Mouse (Mus musculus) cerebellum, adult 2 months (tissue): Measurements from ENCODE around the gene Ltbp2. TPM values are rescaled to one million over a fixed set of nuclear protein-coding genes. Genes with fewer than 3 reads are reported as not detected.

Source experiments
- DNase-seq, 2 experiments: peaks; one replicate each; pipeline ENCODE4 v3.0.0; 2021
- H3K27ac ChIP-seq: fragments of 200-500 bp; 2 replicates; pipeline ENCODE4 v1.5.1; 2012; ENCODE audit warnings: low read length, control low read depth, inconsistent platforms; ENCODE audit not compliant: insufficient read depth
- H3K27me3 ChIP-seq: fragments of 200-500 bp; 2 replicates; pipeline ENCODE4 v1.6.1; 2012; ENCODE audit warnings: inconsistent platforms, mild to moderate bottlenecking, low read length, moderate library complexity; ENCODE audit not compliant: control insufficient read depth, insufficient read depth
- H3K4me1 ChIP-seq: fragments of 200-500 bp; 2 replicates; pipeline ENCODE4 v1.6.1; 2011; ENCODE audit warnings: low read length; ENCODE audit not compliant: control insufficient read depth, insufficient read depth
- H3K4me3 ChIP-seq: fragments of 200-500 bp; replicated peaks from 2 replicates; pipeline ENCODE3; 2011; ENCODE audit warnings: mild to moderate bottlenecking, low read depth, low read length, control low read depth; ENCODE audit not compliant: insufficient read depth
- CTCF ChIP-seq: fragments of 200-500 bp; IDR thresholded peaks from 2 replicates; pipeline ENCODE4 v1.5.1; 2011; ENCODE audit warnings: low read depth, mild to moderate bottlenecking, control low read depth, low read length, moderate library complexity, borderline replicate concordance; ENCODE audit not compliant: insufficient read depth
- POLR2A ChIP-seq: fragments of 200-500 bp; IDR thresholded peaks from 2 replicates; pipeline ENCODE4 v1.6.1; 2011; ENCODE audit warnings: low read length, control low read depth, borderline replicate concordance; ENCODE audit not compliant: insufficient read depth
- WGBS: fragments of 180-500 bp; shearing (Covaris S2); methylation state at CpG from one replicate; pipeline ENCODE4 v1.1.7; 2018; 5-methylcytosine and 5-hydroxymethylcytosine counted together
- polyA plus RNA-seq: library from polyadenylated mRNA; depleted of rRNA; stranded (reverse); fragments of >200 nt; gene quantifications from 2 replicates; pipeline ENCODE4 v1.2.3, GENCODE M21; 2012

Ltbp2 gene
- polyA plus RNA-seq, 1 experiment, result 18.2 TPM

DNA sequence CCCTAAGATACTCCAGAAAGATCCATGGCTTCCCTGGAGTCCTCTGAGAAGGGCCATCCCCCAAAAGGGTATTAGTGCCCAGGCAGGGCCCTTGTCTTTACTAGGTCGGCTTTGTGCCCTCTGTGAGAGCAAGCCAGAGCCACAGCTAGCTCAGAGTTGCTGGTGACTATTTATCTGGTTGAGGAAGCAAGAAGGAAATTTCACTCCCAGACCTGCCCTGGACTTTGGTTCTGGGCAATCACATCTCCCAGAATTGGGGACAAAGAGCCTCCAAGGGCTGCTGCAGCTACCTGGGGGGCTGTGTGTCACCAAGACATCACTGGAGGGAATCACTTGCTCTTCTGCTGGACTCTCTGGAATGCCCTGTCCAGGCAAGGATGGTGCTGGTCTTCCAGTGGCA lies 70.3 kb downstream of the Ltbp2 start:
- Histone ChIP-seq H3K27me3 (no peaks in the 10 kb centered on the region), H3K4me1 (peaks cover 33% of the 10 kb centered on the region), H3K4me3 (no peak overlapping the region), H3K27ac (no peak overlapping the region)
- TF ChIP-seq CTCF, result no peak
- no peak for TF ChIP-seq POLR2A
- WGBS, result 84% methylated on average over 1 of the region's 1 CpGs
- DNase-seq, result no peak

DNA sequence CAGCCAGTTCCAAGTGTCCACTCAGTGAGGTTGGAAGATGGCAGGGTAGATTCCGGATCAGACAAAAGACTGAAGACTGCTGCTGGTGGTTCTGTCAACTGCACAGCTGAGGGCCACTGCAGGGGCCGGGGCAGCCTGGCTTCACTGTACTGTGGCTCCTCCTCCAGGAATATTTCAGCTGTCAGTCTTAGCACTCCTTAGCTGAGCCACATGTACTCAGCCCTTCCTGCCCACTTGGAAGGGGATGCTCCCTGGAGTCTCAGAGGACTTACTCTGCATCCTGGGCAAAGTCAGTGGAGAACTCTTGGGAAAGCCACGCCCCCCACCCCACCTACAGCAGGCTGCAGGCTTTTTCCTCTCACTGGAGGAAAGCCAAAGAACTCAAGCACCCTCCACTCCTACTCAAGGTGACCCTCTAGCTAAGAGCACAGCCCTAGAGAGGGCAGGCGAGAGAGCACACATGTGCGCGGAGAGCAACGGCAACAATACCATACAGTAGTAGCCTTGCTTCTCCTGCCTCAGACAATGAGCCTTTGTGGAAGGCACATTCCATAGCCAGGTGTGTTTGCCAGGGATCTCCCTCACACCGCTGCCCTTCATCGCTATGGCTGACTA lies 71.0 kb downstream of the Ltbp2 start:
- TF ChIP-seq CTCF (no peak), POLR2A (no peak)
- no peak overlapping the region for H3K4me3 ChIP-seq
- H3K27me3 ChIP-seq, result no peaks in the 10 kb centered on the region
- H3K27ac ChIP-seq, result no peak overlapping the region
- 73% methylated on average over 9 of the region's 9 CpGs for WGBS
- H3K4me1 ChIP-seq, result peaks cover 33% of the 10 kb centered on the region
- no peak for DNase-seq

DNA sequence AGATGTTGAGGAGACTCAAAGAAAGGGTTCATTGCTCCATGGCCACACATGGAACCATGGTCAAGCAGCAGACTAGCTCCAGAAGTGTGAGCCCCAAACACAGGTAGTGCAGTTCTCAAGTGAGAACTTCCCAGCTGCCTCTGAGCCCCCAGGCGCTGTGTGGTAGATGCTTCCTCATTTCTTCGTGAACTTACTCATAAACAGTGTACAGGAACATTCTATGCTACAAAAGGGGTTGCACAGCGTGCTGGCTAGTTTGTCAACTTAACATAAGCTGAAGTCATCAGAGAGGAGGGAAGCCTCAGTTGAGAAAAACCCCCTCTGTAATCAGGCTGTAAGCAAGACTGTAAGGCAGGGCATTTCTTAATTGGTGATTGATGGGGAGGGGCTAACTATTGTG lies 73.7 kb downstream of the Ltbp2 start:
- Histone ChIP-seq H3K27me3 (no peaks in the 10 kb centered on the region), H3K4me3 (no peak overlapping the region), H3K27ac (no peak overlapping the region), H3K4me1 (peaks cover 19% of the 10 kb centered on the region)
- DNase-seq, result no peak
- WGBS, result 95% methylated on average over 3 of the region's 3 CpGs
- TF ChIP-seq POLR2A, result no peak
- TF ChIP-seq CTCF, result no peak

DNA sequence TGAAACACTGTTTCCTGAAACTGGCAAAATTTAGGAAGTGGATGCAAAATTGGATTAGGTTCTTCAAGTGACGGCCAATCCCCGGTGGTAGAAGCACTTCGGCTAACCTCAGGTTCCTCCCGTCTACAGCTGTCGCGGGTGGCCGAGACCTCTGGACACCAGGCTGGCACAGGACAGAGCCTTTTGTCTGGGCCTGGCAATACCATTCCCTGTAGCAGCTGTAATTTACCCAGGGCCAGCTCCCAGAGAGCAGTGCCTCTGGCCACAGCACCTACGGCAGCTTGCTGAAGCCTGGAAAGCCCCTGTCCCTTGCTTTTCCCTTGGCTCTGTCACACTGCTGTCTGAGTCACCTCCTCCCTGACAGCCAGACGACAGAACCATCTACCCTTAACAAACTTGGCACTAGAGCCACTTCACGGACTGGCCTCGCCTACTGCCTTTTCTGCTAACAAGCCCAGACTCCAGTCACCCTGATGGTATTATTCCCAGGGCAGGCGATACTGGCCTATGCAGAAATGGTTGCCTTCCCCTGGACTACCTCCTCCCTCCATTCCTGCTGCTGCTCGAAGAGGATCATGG lies 74.7 kb downstream of the Ltbp2 start:
- 65% methylated on average over 13 of the region's 13 CpGs for WGBS
- Histone ChIP-seq H3K27me3 (no peaks in the 10 kb centered on the region), H3K4me1 (peaks cover 9% of the 10 kb centered on the region), H3K27ac (no peak overlapping the region), H3K4me3 (no peak overlapping the region)
- TF ChIP-seq CTCF (no peak), POLR2A (no peak)
- DNase-seq, result no peak

DNA sequence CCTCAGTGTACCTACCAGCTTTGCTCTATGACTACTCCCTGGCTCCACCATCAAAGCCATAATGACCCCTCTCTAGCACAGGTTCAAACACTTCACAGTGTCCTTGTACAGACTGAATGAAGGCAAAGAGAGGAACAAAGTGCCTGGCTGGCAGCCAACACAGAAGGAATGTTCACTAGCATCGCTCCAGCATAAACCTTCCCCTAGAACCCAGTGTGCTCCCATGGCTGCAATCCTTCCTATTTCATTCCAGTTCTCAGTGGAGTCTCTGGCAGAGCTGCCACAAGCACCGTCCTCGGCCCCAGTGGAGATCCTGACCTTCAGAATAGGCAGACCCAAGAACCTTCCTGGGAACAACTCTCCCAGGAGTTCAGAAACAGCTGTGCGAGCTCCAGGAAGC lies 75.9 kb downstream of the Ltbp2 start:
- peaks cover under 1% of the 10 kb centered on the region; the same call in 1 of the 2 replicates for H3K4me1 ChIP-seq
- TF ChIP-seq CTCF, result no peak
- no peak overlapping the region for H3K27ac ChIP-seq
- no peak for DNase-seq
- 47% methylated on average over 4 of the region's 4 CpGs for WGBS
- no peaks in the 10 kb centered on the region for H3K27me3 ChIP-seq
- H3K4me3 ChIP-seq, result no peak overlapping the region

DNA sequence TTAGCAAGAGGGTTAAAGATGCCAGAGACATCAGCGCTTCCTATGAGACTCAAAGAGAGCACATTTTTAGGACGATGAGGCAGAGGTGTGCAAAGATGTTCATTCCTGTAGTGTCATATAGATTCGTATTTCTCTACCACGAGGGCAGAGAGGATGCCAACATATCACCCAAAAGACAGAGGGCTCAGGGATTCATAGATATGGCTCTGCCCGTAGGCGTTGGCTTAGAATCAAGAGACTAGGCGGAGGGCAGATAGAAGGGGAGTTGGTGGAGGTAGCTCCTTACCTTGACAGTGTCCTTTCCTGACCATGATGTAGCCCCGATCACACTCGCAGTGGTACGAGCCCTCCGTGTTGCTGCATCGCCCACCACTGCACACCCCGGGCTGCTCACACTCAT lies 77.2 kb downstream of the Ltbp2 start:
- Histone ChIP-seq H3K27me3 (no peaks in the 10 kb centered on the region), H3K27ac (no peak overlapping the region), H3K4me3 (no peak overlapping the region), H3K4me1 (no peaks in the 10 kb centered on the region)
- DNase-seq, result no peak
- no peak for TF ChIP-seq CTCF
- no peak for TF ChIP-seq POLR2A
- 93% methylated on average over 13 of the region's 13 CpGs for WGBS

DNA sequence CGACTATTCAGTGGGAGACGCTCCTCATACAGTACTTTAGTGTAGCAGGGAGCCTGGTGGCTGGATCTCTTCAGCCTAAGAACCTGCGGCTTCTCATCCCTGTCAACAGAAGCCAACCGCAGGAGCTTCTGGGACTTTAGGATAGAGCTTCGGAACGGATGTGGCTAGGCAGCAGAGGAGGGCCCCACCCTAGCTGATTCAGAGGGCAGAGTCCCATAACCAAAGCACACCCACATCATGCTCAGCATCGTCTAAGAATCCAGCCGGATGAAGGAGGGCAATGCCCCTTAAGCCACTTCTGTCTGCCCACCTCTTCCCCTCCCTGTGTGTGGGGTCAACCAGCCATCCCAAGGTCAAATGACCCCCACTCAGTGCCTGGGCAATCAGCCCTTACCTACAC lies 81.7 kb downstream of the Ltbp2 start:
- Histone ChIP-seq H3K27me3 (no peaks in the 10 kb centered on the region), H3K4me1 (no peaks in the 10 kb centered on the region), H3K4me3 (no peak overlapping the region), H3K27ac (no peak overlapping the region)
- WGBS, result 91% methylated on average over 8 of the region's 8 CpGs
- TF ChIP-seq POLR2A, result no peak
- no peak for TF ChIP-seq CTCF
- DNase-seq, result no peak

DNA sequence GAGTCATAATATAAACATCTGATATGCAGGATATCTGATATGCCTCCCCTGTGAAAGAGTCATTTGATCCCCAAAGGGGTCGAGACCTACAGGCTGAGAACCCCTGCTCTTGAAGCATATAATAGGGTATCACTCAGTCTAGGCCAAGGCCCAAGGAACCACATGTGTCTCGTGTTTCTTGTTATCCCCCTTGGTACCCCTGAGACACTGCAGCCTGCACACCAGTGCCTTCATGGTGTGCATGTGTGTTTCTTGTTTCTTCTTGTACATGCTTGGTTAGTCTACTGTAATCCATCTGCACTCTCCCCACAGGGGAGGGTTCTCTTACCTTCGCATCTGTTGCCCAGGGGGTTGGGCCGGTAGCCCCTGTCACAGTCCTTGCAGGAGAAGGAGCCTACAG lies 83.7 kb downstream of the Ltbp2 start:
- TF ChIP-seq CTCF (no peak), POLR2A (no peak)
- WGBS, result 81% methylated on average over 4 of the region's 4 CpGs

DNA sequence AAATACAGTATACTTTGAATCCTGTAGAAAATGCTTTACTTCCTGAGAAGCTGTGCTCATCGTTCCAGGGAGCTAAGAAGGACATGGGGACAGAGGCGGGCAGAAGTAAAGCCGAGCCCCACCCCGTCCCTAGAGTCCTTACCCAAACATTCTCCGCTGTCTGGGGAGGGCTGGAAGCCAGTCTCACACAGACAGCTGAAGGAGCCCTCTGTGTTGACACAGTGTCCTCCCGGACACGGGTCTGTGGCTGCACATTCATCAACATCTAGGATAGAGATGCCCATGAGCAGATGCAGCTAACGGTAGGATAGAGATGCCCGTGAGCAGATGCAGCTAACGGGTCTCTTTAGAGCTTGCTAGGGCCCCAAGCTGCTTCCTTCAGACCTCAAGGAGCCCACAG lies 85.5 kb downstream of the Ltbp2 start:
- Histone ChIP-seq H3K27me3 (no peaks in the 10 kb centered on the region), H3K4me3 (no peak overlapping the region), H3K4me1 (peaks cover 4% of the 10 kb centered on the region), H3K27ac (no peak overlapping the region)
- TF ChIP-seq POLR2A (no peak), CTCF (no peak)
- no peak for DNase-seq
- 57% methylated on average over 10 of the region's 10 CpGs for WGBS

More for the DNA sequence above, 83.7 kb downstream of the Ltbp2 start:
- no peak for DNase-seq
- Histone ChIP-seq H3K4me1 (no peaks in the 10 kb centered on the region), H3K4me3 (no peak overlapping the region), H3K27me3 (no peaks in the 10 kb centered on the region), H3K27ac (no peak overlapping the region)
